Mouse (Mus musculus): ENCODE data around the gene Tkt.
"Not testable (repeated sequence)": the region's sequence is repeated elsewhere in the genome, so short reads cannot be mapped to it uniquely, and the experiment has no call there.

Tkt gene

DNA sequence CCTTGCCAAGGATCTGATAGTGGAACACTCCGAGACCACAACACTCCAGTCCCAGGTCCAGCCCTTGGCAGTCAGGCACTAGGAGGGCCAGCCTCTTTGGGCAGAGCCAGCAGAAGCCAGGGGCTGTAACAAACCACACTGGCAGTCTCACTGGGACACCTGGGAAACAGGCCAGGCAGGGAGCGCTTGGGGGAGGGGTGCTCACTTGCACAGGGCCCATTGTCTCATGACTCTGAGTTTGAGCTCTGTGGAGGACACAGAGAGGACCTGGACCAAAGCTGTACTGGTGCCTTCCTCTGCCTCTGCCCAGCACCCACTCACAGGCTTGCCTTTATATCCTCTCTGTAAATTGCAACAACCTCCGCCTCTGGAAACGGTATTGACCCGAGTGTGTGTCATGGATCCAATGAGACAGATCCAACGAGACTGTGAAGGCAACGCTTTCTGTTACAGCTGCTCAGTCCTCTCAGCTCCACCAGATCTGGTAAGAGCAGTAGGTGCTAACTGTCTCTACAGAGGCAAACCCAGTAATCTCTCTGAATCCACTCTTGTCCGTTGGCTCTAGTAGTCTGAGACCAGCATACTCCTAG is at the start of gene Tkt:
Gene Tkt (plus strand): TSS at position 229 of the 590 bp plus-strand sequence.
- peak in 1 of 2 experiments; percentile 42 for DNase-seq

DNA sequence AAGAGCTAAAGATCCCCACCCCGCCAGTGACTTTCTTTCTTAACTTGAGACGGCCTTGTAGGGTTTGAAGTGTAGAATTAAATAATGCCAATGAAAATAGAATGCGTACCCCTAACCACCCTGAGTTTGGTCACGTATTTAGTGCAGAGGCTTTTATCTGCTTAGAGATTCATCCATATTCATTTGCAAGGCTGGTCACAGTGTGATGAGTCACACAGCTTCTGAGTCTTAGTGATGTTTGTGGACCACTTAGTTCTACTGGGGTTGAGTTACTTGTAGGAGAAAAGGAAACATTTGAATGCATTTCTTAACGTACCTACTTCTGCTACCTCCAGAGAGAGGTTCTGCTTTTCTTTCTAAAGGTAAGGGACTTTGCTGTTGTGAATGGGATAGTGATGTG is 43.2 kb upstream of the Tkt start:
- DNase-seq: no peak

GRCm38 (mm10) chr14:30510214-30510763 is 37.9 kb upstream of the Tkt start:
- DNase-seq: no peak

- no peak for DNase-seq
These were observed 35.3 kb upstream of the Tkt start for GRCm38 (mm10) chr14:30512896-30513295.

- DNase-seq: peak; percentile 80 to 81
These were observed 32.0 kb upstream of the Tkt start for GRCm38 (mm10) chr14:30515931-30516723.

GRCm38 (mm10) chr14:30519323-30519722 is 28.8 kb upstream of the Tkt start:
- DNase-seq: no peak

- no peak for DNase-seq
These were observed 24.8 kb upstream of the Tkt start for GRCm38 (mm10) chr14:30523356-30523755.

- no peak for DNase-seq
These were observed 19.8 kb upstream of the Tkt start for GRCm38 (mm10) chr14:30528392-30528791.

GRCm38 (mm10) chr14:30528961-30529360 is 19.2 kb upstream of the Tkt start:
- DNase-seq: no peak

- DNase-seq: no peak
These were observed 18.7 kb upstream of the Tkt start for GRCm38 (mm10) chr14:30529454-30529853.

GRCm38 (mm10) chr14:30530726-30531269 is 17.4 kb upstream of the Tkt start:
- DNase-seq: no peak

- DNase-seq: no peak
These were observed 16.7 kb upstream of the Tkt start for GRCm38 (mm10) chr14:30531431-30531830.

DNA sequence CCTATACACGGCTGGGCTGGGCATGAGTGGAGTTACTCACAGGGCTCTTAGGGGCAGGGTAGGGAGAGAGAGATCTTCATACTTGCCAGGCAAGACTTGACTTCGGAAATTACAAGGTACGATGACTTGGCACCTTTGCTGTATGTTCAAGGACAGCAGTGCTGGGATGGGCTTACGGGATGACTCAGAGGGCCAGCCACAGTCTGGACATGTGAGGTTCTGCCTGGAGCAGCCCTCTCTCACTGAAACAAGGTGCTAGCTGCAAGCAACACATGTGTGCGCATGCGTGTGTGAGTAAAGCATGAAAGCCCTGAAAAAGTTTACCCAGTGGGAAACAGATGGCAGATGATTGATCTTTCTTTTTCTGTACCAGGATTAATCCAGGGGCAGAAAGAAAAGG is 16.3 kb upstream of the Tkt start:
- no peak for DNase-seq

GRCm38 (mm10) chr14:30533780-30534450 is 14.2 kb upstream of the Tkt start:
- DNase-seq: no peak

- peak; percentile 39 to 56 for DNase-seq
These were observed 6.6 kb upstream of the Tkt start for GRCm38 (mm10) chr14:30541541-30541940.

GRCm38 (mm10) chr14:30543331-30543730 is 4.8 kb upstream of the Tkt start:
- not testable (repeated sequence) for DNase-seq

GRCm38 (mm10) chr14:30548965-30549776 is 1.0 kb downstream of the Tkt start:
- DNase-seq: peak; percentile 89 to 95

DNA sequence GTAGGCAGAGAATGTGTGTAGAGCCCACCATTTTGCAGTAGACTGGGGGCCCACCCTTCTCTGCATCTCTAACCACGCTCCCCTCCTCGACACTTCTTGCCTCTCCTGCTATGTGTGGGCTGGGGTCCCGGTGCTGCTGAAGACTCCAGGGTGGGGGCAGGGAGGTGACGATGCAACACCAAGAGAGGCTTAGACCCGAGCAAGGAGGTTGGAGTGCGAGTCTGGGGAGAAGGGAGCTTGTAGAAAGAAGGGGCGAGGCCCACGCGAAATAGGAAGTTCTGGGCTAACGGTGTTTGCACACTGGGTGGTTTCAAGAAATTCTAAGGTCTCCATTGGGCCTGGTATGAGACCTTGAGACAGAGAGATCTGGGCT is 1.6 kb downstream of the Tkt start:
- DNase-seq: no peak

- DNase-seq: no peak
These were observed 2.3 kb downstream of the Tkt start for GRCm38 (mm10) chr14:30550232-30551070.

- DNase-seq: no peak
These were observed 3.4 kb downstream of the Tkt start for GRCm38 (mm10) chr14:30551509-30551908.

GRCm38 (mm10) chr14:30551981-30552380 is 3.8 kb downstream of the Tkt start:
- DNase-seq: no peak

Measured in cerebellum, postnatal 36 days (tissue).